Mouse (Mus musculus) v-Abl transformed pro-B cells (cell line): ENCODE results near the gene Ano2.

Experiments
- in situ Hi-C, 2 experiments: fragments of 400-800 bp; cut with MboI; formaldehyde crosslinking; loops; one replicate each; pipeline ENCODE4 v1.15.1; 2025; ENCODE audit not compliant: unreplicated experiment in 2 of 2

The Ano2 gene

GRCm38 (mm10) chr6:125879306-125879705 is 189.1 kb downstream of the Ano2 start:
- in situ Hi-C loops, result no loop called here

- in situ Hi-C loops, result no loop called here
Observed at GRCm38 (mm10) chr6:125888596-125888995, 198.4 kb downstream of the Ano2 start.

DNA sequence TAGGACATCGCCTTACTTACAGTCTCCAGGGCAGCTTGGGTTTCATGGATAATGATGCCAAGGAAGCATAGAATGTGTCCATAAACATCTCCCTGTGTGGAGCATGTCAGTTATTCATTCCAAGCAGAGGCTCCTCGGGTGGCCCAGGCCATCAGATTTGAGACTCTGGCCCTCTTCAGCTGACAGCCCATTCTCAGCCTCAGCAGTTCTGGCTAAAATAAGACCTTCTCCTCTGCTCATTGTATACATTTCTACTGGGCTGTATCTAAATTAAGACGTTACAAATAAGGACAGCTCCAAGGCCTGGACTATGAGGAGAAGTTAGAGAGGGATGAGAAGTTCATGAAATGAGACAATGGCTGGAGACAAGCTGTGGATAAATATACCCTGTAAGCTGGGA is 204.1 kb downstream of the Ano2 start:
- in situ Hi-C loops, result no loop called here

GRCm38 (mm10) chr6:125914446-125914845 is 224.2 kb downstream of the Ano2 start:
- in situ Hi-C loops, result no loop called here

GRCm38 (mm10) chr6:125922746-125923145 is 232.5 kb downstream of the Ano2 start:
- in situ Hi-C loops, result no loop called here

- in situ Hi-C loops, result no loop called here
Observed at GRCm38 (mm10) chr6:125924979-125925378, 234.8 kb downstream of the Ano2 start.

- in situ Hi-C loops, result no loop called here
Observed at GRCm38 (mm10) chr6:125925861-125926260, 235.6 kb downstream of the Ano2 start.

DNA sequence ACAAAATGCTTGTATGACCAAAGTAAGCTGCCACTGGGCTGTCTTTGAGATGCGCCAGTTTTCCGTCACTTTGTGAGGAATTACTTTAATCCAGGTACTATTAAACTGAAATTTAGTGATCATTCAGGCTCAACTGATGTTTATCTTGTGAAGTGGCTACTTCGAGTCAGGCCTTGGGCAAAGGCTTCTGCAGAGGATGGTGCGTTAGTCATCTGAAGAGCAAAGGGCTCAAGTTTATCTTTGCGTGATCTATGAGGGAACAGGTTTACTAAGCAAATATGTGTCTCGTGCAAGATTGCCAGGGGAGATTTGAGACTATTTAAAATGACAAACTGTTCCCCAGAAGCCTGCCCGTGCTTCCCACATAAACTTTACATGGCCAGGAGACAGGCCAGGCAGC is 241.7 kb downstream of the Ano2 start:
- in situ Hi-C loops, result no loop called here

GRCm38 (mm10) chr6:125954965-125955364 is 264.7 kb downstream of the Ano2 start:
- in situ Hi-C loops, result no loop called here

DNA sequence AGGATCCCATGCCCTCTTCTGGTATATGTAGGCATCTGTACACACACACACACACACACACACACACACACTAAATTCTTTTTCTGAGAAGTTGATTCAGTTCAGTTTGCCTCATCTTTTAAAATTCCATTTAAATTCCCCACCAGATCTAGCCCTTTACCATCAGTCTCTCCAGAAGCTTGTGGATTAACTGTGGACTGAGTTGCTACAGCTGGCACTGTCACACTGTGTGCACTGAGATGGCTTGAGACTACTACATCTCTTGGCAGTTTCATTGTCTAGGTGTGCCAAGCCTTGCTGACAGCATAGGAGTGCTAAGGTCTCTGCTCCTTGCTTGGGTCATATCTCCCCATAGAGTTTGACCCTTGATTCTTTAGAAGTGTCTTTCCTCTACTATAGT is 283.3 kb downstream of the Ano2 start:
- in situ Hi-C loops, result no loop called here

GRCm38 (mm10) chr6:125975788-125976465 is 285.7 kb downstream of the Ano2 start:
- in situ Hi-C loops, result no loop called here

- in situ Hi-C loops, result no loop called here
Observed at GRCm38 (mm10) chr6:125979601-125980000, 289.4 kb downstream of the Ano2 start.

DNA sequence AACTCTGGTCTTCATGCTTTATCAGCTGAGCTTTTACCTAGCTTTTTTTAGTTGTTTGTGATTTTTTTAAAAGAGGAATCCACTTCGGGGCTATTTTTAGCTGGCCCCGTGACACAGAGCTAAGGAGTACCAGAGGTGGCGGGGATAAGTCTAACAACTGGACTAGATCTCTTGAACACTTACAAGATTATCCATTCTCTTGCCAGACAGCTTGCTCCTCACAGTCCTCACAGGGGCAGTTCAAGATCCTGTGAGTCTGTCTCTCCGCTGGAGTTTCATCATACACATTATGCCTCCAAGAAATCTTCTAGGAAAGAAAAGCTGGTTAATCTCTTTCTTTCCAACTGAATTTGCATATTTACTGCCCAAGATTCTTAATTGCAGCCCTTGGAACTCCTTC is 293.8 kb downstream of the Ano2 start:
- in situ Hi-C loops, result no loop called here

GRCm38 (mm10) chr6:125992731-125993130 is 302.5 kb downstream of the Ano2 start:
- in situ Hi-C loops, result no loop called here

DNA sequence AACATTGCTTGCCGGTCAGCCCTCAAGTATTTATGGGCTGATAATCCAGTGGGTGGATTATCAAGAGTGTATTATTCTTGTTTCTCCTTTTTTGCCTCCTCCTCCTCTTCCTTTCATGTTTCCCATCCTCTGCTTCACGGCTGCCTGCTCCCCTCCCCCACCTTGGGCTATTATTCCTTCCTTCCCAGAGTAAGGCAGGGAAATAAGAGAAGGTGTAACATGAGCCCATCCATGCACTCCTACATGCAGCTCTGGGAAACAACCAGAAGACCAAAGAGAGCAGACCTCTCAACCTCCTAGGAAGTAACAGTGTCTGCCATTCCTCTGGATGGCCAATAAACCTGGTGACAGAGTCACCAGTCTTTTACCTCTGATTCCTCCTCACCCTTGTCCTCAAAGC is 311.6 kb downstream of the Ano2 start:
- in situ Hi-C loops, result no loop called here

- in situ Hi-C loops, result no loop called here
Observed at GRCm38 (mm10) chr6:126003002-126003742, 313.0 kb downstream of the Ano2 start.

DNA sequence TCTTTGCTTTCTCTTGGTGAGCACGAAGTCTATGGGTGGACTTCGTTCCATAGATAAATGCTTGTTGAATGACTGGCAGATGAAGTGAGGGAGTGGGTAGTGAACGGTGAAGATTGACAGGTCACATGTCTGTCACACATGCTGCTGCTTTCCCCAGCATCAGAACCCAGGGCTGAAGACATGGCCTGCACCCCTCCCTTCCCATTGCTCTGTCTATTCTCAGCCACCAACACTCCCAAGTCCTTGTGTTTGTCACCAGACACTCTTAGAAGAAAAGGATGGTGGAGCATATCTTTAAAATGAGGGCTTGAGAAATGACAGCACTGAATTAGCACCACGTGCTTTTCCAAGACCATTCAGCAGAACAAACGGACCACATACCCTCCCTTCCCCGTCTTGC is 316.4 kb downstream of the Ano2 start:
- in situ Hi-C loops, result no loop called here

GRCm38 (mm10) chr6:126009083-126009482 is 318.9 kb downstream of the Ano2 start:
- in situ Hi-C loops, result no loop called here

DNA sequence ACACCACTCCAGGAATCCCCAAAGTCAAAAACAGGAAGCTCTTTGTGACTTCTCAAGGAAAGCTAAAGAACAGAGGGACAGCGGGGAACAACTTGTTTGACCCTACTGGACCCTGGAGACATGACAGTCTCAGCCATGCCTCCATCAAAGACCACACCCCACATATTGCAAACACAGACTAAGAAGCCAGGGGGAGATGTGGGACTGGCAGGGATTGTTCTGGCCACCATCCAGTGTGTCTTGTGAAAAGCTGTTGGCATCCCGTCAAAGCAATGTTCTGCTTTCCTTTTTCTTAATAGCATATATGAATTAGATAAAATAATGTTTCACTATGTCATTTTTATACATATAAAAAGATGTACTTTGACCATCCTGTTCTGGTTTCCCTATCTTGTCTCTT is 326.8 kb downstream of the Ano2 start:
- in situ Hi-C loops, result no loop called here

DNA sequence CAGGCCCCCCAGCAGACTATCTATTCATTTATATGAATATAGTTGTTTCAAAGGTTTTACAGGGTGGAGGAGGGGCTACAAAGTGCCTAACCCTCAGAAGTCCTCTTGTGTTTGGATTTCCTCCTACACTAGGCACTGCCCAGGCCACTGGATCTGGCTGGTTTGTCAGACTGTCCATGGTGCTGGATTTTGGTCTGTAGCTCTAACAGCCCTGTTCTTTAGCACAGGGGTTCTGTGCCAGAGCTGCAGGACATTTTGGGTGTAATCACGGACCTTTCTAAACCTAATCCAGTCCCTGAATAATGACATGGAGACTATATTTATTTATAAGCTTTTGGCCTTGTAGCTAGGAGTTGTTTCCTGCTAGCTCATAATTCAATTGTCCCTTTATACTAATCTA is 328.2 kb downstream of the Ano2 start:
- in situ Hi-C loops, result no loop called here

DNA sequence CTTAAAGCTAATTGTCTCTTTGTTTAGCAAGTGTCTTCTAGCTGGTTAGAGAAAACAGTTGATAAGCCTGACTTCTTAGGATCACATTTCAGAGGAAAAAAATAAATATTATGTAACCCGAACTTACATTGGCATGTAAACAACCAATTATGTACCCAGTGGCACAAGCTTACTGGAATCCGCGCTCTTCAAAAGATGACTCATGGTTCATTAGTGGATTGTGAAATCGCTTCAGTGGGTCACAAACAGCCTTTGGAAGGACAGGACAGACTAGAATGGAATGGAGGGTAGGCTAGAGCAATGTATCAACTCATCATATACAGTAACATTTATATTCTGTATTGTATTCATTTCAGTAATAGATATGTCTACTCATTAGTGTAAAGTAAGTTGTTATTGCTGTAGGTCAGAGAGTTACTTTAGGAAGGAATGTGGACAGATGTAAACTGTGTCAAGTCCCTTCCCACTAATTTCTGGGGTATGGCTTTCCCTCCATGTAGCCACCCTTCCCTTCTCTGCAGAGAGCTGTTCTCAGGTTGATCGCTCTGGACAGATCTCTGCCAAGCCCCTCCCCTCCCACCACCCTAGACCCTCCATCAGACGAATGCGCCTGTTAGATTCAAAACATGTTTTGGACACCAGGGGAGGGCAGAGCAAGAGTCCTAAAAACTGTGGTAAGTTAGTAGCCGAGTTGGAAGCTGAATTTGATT is 343.6 kb downstream of the Ano2 start:
- in situ Hi-C loops, result no loop called here

DNA sequence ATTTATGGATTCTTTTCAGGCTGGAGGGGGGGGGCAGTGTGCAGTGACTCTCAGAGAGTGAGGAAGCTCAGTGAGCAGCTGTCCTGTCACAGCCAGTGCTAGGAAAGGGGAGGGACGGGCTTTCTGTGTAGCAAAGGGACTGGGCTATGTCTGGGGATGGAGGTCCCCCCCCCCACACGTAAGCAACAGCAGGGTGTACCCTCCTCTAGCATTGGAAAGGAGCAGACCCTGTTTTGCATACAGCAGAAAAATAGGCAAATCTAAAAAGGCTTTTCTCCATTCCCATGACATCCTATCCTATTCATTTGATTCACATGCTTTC is 344.1 kb downstream of the Ano2 start:
- in situ Hi-C loops, result no loop called here
